Mouse (Mus musculus) ES-Bruce4 (cell line): Measurements from ENCODE around the gene Samd4b. TPM values are rescaled to one million over a fixed set of nuclear protein-coding genes. Genes with fewer than 3 reads are reported as not detected.

Experiments used
- H3K27ac ChIP-seq: 2 replicates; pipeline ENCODE4 v1.5.1; 2012; ENCODE audit warnings: low read length, inconsistent platforms; ENCODE audit not compliant: insufficient read depth
- H3K27me3 ChIP-seq: 2 replicates; pipeline ENCODE4 v1.6.1; 2012; ENCODE audit warnings: mild to moderate bottlenecking, low read length, inconsistent platforms; ENCODE audit not compliant: control insufficient read depth, poor library complexity, insufficient read depth, severe bottlenecking
- H3K36me3 ChIP-seq: 2 replicates; pipeline ENCODE4 v1.6.1; 2012; ENCODE audit warnings: inconsistent platforms, mild to moderate bottlenecking, low read length, moderate library complexity; ENCODE audit not compliant: control insufficient read depth, poor library complexity, insufficient read depth, severe bottlenecking
- H3K4me1 ChIP-seq: one replicate; pipeline ENCODE4 v1.8.1; 2011; ENCODE audit warnings: low read length; ENCODE audit not compliant: control insufficient read depth, insufficient read depth
- H3K4me3 ChIP-seq: 2 replicates; pipeline ENCODE4 v1.5.1; 2011; ENCODE audit warnings: low read depth, mild to moderate bottlenecking, low read length
- H3K9ac ChIP-seq: 2 replicates; pipeline ENCODE4 v1.6.1; 2012; ENCODE audit warnings: low read depth, mild to moderate bottlenecking, inconsistent platforms; ENCODE audit not compliant: poor library complexity, severe bottlenecking
- H3K9me3 ChIP-seq: replicated peaks from 2 replicates; pipeline ENCODE4 v1.6.1; 2012; ENCODE audit warnings: mild to moderate bottlenecking, low read length, inconsistent platforms; ENCODE audit not compliant: control insufficient read depth, poor library complexity, insufficient read depth, severe bottlenecking
- CTCF ChIP-seq: IDR thresholded peaks from one replicate; pipeline ENCODE4 v1.8.1; 2011; ENCODE audit warnings: low read depth, low read length
- EP300 ChIP-seq: IDR thresholded peaks from 2 replicates; pipeline ENCODE4 v1.6.1; 2011; ENCODE audit warnings: low read depth, low read length; ENCODE audit not compliant: insufficient read depth
- POLR2A ChIP-seq: IDR thresholded peaks from one replicate; pipeline ENCODE4 v1.8.1; 2011; ENCODE audit warnings: low read length; ENCODE audit not compliant: insufficient read depth
- polyA plus RNA-seq: library from polyadenylated mRNA; stranded (reverse); fragments of >200 nt; gene quantifications from 2 replicates; pipeline ENCODE4 v1.2.4, GENCODE M21; 2011; ENCODE audit warnings: low read depth; ENCODE audit not compliant: missing spikeins, insufficient read depth, insufficient read length

The Samd4b gene
- polyA plus RNA-seq, 1 experiment: 86.0 TPM

DNA sequence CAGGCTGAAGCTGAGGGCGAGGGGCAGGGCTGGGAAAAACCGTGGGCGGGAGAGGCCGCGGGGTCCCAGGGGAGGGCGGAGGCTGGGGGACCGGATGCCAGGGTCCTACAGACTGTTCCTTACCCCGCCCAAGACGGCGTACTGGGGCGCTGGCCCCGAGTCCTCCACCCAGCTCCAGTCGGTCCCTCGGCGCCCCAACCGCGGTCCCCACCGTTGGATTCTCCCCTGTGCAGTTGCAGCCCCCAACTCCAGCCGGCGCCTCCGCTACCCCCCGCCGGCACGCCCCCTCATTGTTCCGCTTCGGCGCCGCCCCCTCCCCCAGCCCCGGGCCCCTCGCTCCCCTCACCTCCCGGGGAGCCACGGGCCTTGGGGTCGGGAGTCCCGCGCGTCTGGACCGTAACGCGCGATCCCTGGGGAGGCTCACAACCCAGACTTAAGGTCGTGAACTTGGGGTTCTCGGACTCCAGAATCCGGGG lies 226.4 kb downstream of the Samd4b start:
- Histone ChIP-seq H3K9me3 (no peaks in the 10 kb centered on the region), H3K4me3 (peak overlapping the region; percentile 98), H3K27me3 (no peaks in the 10 kb centered on the region), H3K4me1 (peaks cover 5% of the 10 kb centered on the region), H3K9ac (peak overlapping the region; percentile 86), H3K27ac (peak overlapping the region; percentile 48; the same call in 1 of the 2 replicates), H3K36me3 (no peaks in the 10 kb centered on the region)
- no peak for TF ChIP-seq POLR2A
- no peak for TF ChIP-seq EP300
- TF ChIP-seq CTCF: no peak

DNA sequence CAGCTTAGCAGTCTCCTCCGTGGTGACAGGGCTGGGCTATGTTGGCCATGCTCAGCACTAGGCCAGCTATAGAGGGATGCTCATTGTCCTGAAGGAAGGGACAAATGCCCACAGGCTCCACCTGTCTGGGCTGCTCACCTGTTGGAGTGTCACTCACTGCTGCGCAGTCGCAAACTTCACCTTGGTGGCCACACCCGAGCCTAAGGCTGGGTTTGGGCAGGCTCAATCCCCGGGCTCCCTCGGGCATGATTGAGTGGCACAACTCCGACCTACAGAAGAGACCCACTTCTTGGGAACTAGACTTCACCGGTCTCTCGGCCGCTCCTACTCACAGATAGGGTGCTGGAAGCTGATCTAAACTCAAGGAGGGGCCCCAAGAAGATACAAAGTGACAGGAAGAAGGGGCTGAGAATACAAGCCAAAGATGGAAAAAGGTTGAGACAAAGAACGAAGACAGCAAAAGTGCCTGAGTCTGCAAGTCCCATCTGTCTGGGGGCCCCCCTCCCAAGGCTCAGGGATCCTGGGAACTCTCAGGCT lies 226.9 kb downstream of the Samd4b start:
- Histone ChIP-seq H3K36me3 (no peaks in the 10 kb centered on the region), H3K4me3 (peak overlapping the region; percentile 98), H3K27ac (no peak overlapping the region), H3K4me1 (peaks cover 5% of the 10 kb centered on the region), H3K27me3 (no peaks in the 10 kb centered on the region), H3K9ac (peak overlapping the region; percentile 86), H3K9me3 (no peaks in the 10 kb centered on the region)
- TF ChIP-seq CTCF: no peak
- no peak for TF ChIP-seq EP300
- TF ChIP-seq POLR2A: no peak

DNA sequence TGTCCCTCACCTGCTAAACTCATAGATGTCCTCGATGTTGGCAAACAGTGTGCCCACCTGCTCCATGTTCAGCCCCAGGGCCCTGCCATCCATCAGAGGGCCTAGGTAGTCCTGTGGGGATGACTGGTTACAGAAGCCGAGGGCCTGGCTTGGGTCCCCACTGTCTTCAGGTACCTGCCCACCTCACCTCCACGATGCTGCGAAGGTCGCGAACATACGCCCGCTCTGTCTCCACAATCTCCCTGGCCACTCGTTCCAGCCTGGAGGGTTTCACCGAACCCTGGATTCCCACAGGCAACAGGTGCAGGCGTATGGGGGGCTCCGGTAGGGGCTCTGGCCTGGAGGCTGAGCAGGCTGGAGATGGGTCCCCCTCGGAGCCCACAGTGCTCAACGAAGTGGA lies 227.9 kb downstream of the Samd4b start:
- no peaks in the 10 kb centered on the region for H3K36me3 ChIP-seq
- H3K9ac ChIP-seq: no peak overlapping the region
- no peaks in the 10 kb centered on the region for H3K9me3 ChIP-seq
- H3K27me3 ChIP-seq: no peaks in the 10 kb centered on the region
- no peak overlapping the region for H3K4me3 ChIP-seq
- no peak overlapping the region for H3K27ac ChIP-seq
- no peak for TF ChIP-seq CTCF
- TF ChIP-seq EP300: no peak
- no peak for TF ChIP-seq POLR2A
- H3K4me1 ChIP-seq: peaks cover 5% of the 10 kb centered on the region

DNA sequence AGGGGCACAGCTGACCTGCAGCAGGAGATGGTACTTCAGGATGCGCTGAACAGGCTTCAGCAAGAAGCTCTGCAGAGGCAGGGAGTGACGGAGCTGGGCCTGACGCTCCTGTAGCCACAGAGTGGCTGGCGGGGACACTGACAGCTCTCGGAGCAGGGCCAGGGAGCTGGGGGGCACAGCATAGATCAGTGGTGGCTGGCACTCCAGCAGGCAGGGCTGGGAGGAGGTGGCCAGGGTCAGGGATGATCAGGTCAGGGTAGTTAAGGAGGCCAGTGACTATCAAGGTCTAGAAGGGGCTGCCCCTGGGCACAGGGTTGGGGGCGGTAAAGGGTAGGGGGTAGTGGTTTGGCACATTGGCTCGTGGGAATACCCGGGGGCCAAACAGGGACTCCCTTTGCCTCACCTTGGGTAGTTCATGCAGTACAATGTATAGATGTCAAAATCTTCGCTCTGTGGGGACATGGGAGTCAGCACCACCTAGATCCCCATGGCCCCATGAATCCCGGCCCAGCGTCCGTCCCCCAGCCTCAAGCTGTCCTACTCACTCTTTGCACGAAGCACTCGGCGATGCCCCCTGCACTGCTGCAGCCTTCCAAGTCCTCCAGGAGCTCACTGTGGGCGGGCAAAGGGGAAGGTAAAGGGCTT lies 229.5 kb downstream of the Samd4b start:
- Histone ChIP-seq H3K9me3 (no peaks in the 10 kb centered on the region), H3K4me3 (no peak overlapping the region), H3K27ac (no peak overlapping the region), H3K9ac (no peak overlapping the region), H3K36me3 (no peaks in the 10 kb centered on the region), H3K4me1 (peaks cover 3% of the 10 kb centered on the region), H3K27me3 (no peaks in the 10 kb centered on the region)
- TF ChIP-seq EP300 (no peak), POLR2A (no peak), CTCF (no peak)

DNA sequence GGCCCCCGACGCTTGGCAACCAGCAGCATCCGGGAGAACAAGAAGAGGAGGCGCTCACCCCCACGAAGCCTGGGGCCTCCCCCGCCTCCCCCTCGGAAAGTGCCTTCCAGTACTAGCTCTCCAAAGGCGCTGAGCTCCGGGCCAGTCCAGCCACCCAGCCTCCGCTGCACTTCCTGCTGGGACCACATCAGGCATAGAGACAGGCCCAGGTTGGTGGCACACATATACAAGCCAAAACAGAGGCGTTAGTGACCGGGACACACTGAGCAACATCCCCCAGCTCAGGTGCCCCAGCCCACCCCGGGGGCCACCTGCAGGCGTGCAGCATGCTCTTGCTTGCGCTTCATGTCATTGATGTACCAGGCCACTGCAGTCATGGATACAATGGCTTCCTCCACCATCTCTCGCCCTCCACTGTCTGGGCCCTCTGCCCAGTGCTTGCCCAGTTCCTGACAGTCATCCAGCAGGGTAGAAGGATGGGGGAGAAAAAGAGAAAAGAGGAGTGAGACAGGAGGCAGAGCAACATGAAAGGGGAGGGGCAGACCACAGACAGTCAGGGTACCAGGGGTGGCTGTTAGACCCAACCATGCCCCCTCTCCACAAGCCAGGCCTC lies 230.2 kb downstream of the Samd4b start:
- no peak for TF ChIP-seq CTCF
- TF ChIP-seq EP300: no peak
- no peak for TF ChIP-seq POLR2A
- Histone ChIP-seq H3K9me3 (no peaks in the 10 kb centered on the region), H3K27me3 (no peaks in the 10 kb centered on the region), H3K4me3 (no peak overlapping the region), H3K36me3 (no peaks in the 10 kb centered on the region), H3K9ac (no peak overlapping the region), H3K27ac (no peak overlapping the region), H3K4me1 (peaks cover 3% of the 10 kb centered on the region)

DNA sequence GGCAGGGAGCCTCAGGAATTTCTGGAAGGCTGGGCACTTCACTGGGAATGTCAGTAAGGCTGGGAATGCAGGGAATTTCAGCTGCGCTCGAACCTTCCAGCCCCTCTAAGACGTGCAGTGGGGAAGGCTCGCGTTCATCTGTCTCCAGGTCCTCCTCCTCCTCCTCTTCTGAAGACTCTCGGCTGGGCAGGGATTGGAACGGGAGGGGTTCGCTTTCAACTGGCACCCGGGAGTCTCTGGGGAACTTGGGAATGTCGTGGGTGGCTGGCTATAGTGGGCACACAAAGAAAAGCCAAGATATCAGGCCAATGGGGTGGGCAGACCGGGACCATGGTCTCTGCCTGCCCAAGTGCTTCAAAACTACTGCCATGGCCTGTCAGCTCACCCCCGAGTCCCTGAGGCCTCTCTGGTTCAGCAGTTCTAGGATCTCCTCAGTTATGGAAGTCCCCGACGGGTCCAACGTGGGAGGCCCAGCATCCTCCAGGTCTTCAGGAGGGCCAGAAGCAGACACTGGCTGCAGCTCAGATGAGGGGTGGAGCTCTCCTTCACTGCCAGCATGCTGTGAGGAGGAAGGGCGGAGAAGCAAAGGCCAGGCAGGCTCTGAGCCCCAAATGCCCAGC lies 235.4 kb downstream of the Samd4b start:
- no peak for TF ChIP-seq CTCF
- TF ChIP-seq POLR2A: no peak
- TF ChIP-seq EP300: no peak
- Histone ChIP-seq H3K4me1 (no peaks in the 10 kb centered on the region), H3K27ac (no peak overlapping the region), H3K9me3 (no peaks in the 10 kb centered on the region), H3K36me3 (no peaks in the 10 kb centered on the region), H3K9ac (no peak overlapping the region), H3K27me3 (no peaks in the 10 kb centered on the region), H3K4me3 (no peak overlapping the region)
